Mouse (Mus musculus) gastrocnemius, postnatal 10 days (tissue): ENCODE results near the gene Kpna1. TPM values are rescaled to one million over a fixed set of nuclear protein-coding genes. Genes with fewer than 3 reads are reported as not detected.

Experiments
- DNase-seq: peaks from one replicate; pipeline ENCODE4 v3.0.0; 2021; ENCODE audit warnings: mixed read lengths
- total RNA-seq, 2 experiments: library from RNA; stranded (reverse); gene quantifications; 2 replicates each; pipeline ENCODE4 v1.2.3; 2021

Gene Kpna1
- total RNA-seq, 2 experiments from 2014 or later = 91.4 to 93.6 TPM

- no peak for DNase-seq
Measured at GRCm38 (mm10) chr16:36071071-36071449, 92.5 kb downstream of the Kpna1 start.

GRCm38 (mm10) chr16:36071450-36072379 lies 93.2 kb downstream of the Kpna1 start, which contains the start of the genes Fam162a and Ccdc58:
Gene Fam162a (minus strand): TSS chr16:36071594.
Gene Ccdc58 (plus strand): TSS chr16:36071685.
- peak; percentile 96 for DNase-seq

- no peak for DNase-seq
Measured at GRCm38 (mm10) chr16:36072410-36073011, 94.0 kb downstream of the Kpna1 start.

- DNase-seq = no peak
Measured at GRCm38 (mm10) chr16:36074772-36075171, 96.2 kb downstream of the Kpna1 start.

- no peak for DNase-seq
Measured at GRCm38 (mm10) chr16:36079916-36080315, 101.4 kb downstream of the Kpna1 start.

Other genes starting within 250 kb of the Kpna1 start
- 10 to 100 TPM; 29.2 to 35.4 TPM for gene Dirc2, start 209.4 kb upstream of the Kpna1 start, total RNA-seq
- 1 to 10 TPM; 2.6 to 3.7 TPM for gene Hspbap1, start 208.4 kb upstream of the Kpna1 start, total RNA-seq
- gene Parp14, start 107.2 kb upstream of the Kpna1 start, total RNA-seq = 1 to 10 TPM; 3.6 to 4.5 TPM
- 1 to 10 TPM; 6.2 to 6.8 TPM for gene Parp9, start 40.3 kb upstream of the Kpna1 start, total RNA-seq
- 1 to 10 TPM; 4.8 to 5.0 TPM for gene Dtx3l, start 39.6 kb upstream of the Kpna1 start, total RNA-seq
- 1 to 10 TPM; 3.1 to 4.4 TPM for gene Wdr5b, start 62.4 kb downstream of the Kpna1 start, total RNA-seq
- 100 to 1,000 TPM; 130 to 134 TPM for gene Fam162a, start 92.8 kb downstream of the Kpna1 start, total RNA-seq
- gene Ccdc58, start 92.9 kb downstream of the Kpna1 start, total RNA-seq = 10 to 100 TPM; 36.4 to 42.3 TPM
- not detected for gene Csta1, start 152.5 kb downstream of the Kpna1 start, total RNA-seq
- gene Stfa2l1, start 178.1 kb downstream of the Kpna1 start, total RNA-seq = 1 to 10 TPM in 1 of 2 experiments, not detected in 1; 7.2 TPM
- gene Gm5483, start 205.5 kb downstream of the Kpna1 start, total RNA-seq = 10 to 100 TPM in 1 of 2 experiments, not detected in 1; 11.8 TPM
- gene Gm5416, start 231.7 kb downstream of the Kpna1 start, total RNA-seq = not detected
- gene 2010005H15Rik, start 242.7 kb downstream of the Kpna1 start, total RNA-seq = 1 to 10 TPM in 1 of 2 experiments, not detected in 1; 1.3 TPM